Mouse (Mus musculus) liver (tissue): ENCODE measurements around the gene Mrto4.
A peak's percentile ranks its signal among the peaks of the same experiment; 100 is the strongest.

ENCODE experiments used
- DNase-seq: peaks from one replicate; pipeline ENCODE4 v3.0.0-alpha.2; 2020; ENCODE audit warnings: mixed read lengths

Gene Mrto4

GRCm38 (mm10) chr4:139338145-139338544, 14.2 kb downstream of the Mrto4 start:
- no peak for DNase-seq

DNA sequence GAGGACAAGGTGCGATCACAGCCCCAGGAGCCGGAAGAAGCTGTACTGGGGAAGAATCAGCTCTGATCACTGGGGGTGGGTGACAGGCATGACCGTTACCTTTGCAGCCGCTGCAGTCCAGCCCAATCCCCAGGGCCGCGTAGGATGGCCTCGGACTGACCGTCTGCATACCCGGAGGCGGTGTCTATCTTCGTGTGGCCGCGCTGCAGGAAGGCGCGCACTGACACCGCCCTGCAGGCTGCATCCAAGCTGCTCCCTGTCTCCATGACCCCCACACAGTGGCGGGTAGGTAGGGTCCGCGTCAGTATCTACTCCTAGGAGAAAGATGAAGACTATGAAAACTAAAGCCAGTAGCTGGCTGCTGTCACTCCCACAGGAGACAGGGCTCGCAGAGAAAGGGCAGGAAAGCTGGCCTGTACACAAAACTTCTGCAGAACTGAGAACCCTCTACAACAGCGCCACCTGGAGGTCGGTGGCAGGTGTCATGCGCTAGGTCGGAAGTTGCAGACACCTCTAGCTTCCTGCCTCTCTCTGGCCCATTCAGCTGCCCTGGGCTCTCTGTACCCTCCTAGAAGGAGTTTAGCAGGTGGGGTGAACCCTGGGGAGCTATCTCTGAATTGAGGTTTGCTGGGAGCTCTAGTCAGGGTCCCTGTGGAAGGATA, 15.4 kb downstream of the Mrto4 start:
- peak; percentile 94 for DNase-seq

DNA sequence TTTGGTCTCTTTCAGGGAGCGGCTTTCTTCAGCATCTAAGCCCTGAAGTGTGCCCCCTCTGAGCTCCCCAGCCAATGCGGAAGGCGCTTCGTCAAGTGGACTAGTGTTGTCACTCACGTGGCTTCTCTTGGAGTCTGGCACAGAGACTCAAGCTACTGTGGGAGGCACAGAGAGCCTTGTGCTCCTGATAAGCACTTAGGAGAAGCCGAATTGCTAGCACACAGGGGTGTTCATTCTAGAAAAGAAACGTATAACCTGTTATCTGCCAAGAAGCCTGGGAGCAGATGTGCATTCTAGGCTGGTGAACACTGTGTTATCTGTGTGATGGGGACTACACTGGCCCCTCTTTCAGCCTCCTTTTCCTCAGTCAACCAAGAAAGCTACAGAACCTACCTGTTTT, 16.9 kb downstream of the Mrto4 start:
- peak; percentile 83 for DNase-seq

DNA sequence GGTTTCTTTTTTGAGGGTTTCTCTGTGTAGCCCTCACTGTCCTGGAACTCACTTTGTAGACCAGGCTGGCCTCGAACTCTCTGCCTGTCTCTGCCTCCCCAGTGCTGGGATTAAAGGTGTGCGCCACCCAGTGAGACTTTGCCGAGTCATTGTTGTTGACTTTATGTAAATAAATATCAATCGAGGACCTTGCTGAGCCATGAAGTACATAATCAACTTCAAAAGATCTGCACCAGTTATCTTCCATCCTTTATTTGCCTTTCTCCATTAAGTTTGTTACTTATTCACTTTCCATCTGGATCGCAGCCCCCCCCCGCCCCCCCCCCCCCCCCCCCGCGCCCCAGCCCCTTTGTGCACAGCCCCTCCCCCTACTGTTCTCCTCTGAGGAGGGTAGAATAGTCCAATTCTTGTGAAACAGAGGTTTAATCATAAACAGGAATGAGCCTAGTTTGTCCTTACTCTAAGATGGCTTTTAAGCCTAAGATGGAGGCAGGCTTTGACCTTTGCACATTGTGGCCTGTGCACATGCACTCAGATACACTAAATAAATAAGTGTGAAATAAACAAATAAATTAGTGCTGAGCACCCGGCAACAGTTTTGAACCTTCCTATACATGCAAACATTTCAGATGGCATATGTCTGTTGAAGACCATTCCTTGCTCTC, 17.6 kb downstream of the Mrto4 start:
- DNase-seq: peak; percentile 54

GRCm38 (mm10) chr4:139330605-139331004, 21.8 kb downstream of the Mrto4 start:
- peak; percentile 97 for DNase-seq

- no peak for DNase-seq
Measured at GRCm38 (mm10) chr4:139319740-139320139, 32.6 kb downstream of the Mrto4 start.

GRCm38 (mm10) chr4:139318449-139318848, 33.9 kb downstream of the Mrto4 start:
- DNase-seq: no peak

DNA sequence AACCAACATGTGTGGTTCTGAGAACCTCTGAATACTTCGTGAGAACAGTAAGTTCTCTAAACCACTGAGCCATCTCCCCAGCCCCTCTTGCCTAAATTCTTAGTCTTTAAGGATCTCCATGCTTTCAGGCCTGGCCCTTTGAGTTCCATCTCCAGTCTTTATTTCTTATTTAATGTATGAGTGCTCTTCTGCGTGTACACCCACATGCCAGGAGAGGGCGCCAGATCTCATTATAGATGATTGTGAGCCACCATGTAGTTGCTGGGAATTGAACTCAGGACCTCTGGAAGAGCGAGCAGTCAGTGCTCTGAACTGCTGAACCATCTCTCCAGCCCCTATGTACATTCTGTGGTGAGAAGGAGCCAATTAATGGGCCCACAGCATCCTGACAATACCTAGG, 39.7 kb downstream of the Mrto4 start:
- DNase-seq: peak; percentile 62

DNA sequence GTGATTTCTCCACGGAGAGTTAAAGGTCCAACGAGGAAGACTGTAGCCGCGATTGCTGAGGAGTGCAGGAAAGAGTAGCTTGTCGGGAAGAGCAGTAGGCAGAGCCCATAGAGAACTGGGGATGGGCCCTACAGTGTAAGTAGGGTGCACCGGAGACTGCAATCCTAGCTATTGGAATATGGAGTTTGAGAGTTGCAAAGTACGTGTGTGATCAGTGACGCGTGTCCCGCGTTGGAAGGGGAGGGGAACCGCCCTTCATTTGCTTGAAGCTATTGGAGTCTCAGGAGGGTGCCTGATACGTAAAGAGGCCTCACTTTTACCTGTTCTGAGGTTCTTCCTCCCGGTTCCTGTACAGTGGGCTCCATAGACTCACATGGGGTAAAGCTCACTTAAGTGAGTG, 40.7 kb downstream of the Mrto4 start:
- DNase-seq: no peak

GRCm38 (mm10) chr4:139310899-139311701, 41.3 kb downstream of the Mrto4 start:
- DNase-seq: no peak

DNA sequence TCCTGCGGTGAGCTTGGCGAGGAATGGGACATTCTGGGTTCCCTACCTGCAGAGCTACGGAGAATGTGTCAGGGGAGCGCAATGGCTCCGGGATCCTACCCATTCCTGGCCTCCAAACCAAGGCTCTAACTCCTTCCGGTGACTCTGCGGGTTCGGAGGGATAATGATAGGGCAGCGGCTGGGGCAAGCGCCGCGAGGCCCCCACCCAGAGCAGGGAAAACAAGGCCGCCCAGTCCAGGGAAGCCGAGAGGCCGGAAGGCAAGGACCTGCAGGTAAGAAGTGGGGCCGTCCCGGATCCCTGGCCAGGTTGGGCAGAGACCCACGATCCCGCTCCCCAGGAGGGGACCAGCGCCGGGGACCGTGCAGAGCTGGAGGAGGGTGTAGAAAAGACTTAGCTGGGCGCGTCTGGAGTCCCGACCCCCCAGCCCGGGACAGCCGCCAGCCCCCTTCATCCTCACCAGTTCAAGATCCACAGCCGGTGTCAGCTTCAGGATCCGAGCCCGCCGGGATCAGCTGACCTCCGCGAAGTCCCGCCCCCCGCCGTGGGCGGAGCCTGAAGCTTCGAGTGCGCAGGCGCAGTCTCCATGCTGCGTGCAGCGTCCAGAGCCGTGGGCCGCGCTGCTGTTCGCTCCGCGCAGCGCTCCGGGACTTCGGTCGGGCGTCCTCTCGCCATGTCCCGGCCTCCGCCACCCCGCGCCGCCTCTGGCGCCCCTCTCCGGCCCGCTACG, 42.0 kb downstream of the Mrto4 start, which contains the start of the genes Pqlc2 and Akr7a5:
Gene Pqlc2 (minus strand): TSS at position 538 of the 728 bp plus-strand sequence.
Gene Akr7a5 (plus strand): TSS at position 574 of the 728 bp plus-strand sequence.
- peak; percentile 99 for DNase-seq

GRCm38 (mm10) chr4:139309651-139310050, 42.7 kb downstream of the Mrto4 start:
- DNase-seq: no peak

DNA sequence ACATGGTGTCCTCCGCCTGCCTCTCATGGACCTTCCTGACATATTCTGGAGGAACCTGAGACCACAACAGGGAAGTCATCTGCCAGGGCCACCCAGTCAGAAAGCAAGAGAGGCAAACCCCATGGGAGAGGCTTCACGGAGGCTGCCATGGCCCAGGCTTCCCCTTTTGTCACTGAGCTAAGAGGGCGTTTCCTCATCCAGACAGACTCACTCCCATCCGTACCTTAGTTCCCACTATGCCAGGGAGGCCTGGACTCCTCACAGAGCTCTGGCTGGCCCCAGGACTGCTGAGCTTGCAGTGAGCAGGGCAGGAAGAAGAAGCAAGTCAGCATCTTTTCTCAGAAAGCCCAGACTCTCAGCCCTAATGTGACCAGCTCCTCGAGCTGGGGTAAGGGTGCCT, 44.5 kb downstream of the Mrto4 start:
- DNase-seq: peak; percentile 19

DNA sequence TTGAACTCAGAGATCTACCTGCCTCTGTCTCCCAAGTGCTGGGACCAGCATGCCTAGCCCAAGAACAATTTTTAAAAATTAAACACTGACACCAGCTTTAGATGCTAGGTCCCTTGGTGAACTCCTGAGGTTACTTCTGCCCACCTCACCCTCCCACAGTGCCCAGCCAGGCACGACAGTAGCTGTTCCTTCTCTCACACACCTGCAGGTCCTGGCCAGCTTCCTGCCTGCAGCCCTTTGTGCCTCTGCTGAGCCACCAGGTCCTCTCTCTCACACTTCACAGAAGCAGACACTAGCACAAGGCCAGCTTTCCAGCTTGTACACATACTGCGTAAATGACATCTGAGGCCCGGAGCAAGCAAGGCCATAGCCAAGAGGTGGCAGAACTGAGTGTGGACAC, 46.9 kb downstream of the Mrto4 start:
- DNase-seq: no peak

DNA sequence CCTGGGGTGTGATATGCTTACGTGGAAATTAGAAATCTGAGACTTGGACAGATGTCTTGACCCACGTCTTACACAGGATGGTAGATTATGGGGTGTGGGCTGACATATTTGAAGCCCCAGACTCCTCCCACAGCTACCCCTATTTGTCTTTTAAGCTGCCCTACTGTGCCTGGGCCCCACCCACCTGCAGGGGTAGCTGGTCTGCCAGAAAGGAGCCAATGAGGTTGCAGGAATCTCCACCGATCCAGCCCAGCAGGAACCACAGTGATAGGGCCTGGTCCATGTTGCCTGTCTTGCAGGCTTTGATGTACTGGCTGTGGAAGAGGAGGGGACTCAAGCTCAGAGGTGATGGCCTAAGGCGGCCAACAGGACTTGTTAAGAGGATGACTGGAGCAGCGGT, 50.1 kb downstream of the Mrto4 start:
- DNase-seq: no peak

GRCm38 (mm10) chr4:139301780-139302179, 50.6 kb downstream of the Mrto4 start:
- DNase-seq: no peak

DNA sequence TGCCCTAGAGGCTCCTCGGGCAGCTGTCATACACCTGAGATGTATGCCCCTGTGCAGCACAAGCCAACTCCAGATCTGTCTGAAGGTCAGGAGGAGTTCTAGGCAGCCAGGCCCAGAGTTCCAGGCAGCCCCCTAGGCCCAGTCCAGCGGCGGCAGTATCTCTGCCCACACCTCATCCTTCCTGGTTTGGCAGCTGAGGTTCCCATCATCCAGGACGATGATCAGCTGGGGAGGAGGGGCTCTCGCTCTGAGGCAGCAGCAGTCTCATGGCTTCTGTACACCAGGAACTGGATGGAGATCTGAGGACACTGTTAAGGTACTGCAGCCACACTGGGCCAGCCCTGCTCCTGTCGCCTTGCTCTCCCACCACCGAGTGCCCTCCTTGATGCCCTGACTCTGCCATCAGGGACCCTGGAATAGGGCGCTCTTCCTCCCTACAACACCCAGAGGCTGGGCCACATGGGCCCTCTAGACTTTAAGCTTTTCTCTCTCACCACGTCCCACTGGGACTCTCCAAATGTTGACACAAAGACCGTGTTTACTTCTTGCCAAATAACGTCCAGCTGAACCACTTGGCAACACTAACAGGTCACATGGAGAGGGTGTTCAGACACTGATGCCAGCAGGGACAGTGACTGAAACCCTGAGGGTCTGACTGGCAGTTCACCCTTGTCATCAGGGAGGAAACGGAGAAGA, 53.6 kb downstream of the Mrto4 start:
- DNase-seq: no peak

DNA sequence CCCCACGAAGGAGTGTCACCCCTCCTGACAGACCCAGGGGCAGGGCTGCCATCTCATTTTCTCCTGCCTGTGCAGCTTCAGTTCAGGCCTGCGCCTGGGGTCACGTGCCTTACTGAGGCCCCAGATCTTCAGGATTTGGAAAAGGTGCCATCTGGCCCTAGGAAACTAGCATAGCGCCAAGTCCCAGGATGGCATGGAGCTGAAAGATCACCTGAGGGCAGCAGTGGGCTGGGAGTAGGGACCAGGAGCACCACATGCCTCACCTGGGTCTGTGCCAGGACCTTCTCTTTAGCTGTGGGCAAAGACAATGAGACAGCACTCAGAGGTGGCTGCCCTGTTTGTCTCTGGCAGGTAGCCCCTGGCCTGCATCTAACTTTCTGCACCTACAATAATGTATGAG, 54.8 kb downstream of the Mrto4 start:
- no peak for DNase-seq
